Mouse (Mus musculus): ENCODE results near the gene Nfe2l1. TPM values are rescaled to one million over a fixed set of nuclear protein-coding genes. Genes with fewer than 3 reads are reported as not detected.
A peak's percentile ranks its signal among the peaks of the same experiment; 100 is the strongest.

The Nfe2l1 gene
- polyA plus RNA-seq, 1 experiment = 89.3 TPM

DNA sequence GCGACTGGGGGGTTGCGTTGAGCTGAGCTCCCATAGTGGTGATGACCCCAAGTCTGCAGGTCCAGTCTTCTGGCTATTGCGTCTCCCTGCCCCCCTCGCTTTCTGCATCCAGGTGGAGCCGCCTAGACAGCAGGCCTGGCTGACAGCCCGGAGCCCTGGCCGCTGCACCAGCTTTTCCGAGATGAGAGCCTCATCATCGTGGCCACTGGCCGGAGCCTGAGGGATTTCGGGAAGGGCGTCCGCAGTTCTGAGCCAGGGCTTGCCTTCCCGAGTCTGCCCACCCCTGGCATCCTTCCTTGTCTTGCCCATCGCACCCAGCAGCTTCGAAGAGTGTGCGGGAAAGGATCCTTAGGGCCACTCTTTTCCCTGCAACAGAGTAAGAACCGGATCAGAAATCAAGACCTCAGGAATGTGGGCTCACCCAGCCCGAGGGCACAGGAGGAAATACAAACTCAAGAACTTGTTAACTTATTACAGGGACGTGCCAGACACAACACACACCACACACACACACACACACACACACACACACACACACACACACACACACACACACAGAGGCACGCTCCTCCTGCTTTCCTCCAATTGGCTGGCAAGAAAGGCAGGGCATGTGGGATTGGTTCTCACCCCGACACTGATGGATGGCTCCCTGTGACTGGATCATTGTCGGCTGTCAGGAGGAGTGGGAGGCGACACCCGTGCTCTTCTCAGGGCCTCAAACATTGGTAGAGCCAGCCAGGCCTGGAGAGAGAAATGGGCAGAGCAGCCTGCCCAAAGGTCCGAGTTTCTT, 33.6 kb upstream of the Nfe2l1 start:
- H3K36me3 ChIP-seq (ENCODE audit: control insufficient read depth, insufficient read depth) = no peaks in the 10 kb centered on the region
- H3ac ChIP-seq (ENCODE audit: control insufficient read depth, insufficient read length, low read depth) = peak overlapping the region; percentile 31
- no peaks in the 10 kb centered on the region for H3K27me3 ChIP-seq (ENCODE audit: control insufficient read depth, insufficient read depth, insufficient read length)
- TF ChIP-seq MYOG (IDR thresholded peaks at IDR 0.05; ENCODE audit: control insufficient read depth, extremely low read depth, insufficient read length) (no peak), CEBPB (IDR thresholded peaks at IDR 0.05; ENCODE audit: low read depth) (no peak)
- no peak overlapping the region for H3K4me3 ChIP-seq (ENCODE audit: insufficient read depth, poor library complexity, severe bottlenecking)
- no peaks in the 10 kb centered on the region for H3K79me2 ChIP-seq (ENCODE audit: control insufficient read depth, insufficient read depth)
- no peaks in the 10 kb centered on the region for H3K79me3 ChIP-seq (ENCODE audit: low read depth)

DNA sequence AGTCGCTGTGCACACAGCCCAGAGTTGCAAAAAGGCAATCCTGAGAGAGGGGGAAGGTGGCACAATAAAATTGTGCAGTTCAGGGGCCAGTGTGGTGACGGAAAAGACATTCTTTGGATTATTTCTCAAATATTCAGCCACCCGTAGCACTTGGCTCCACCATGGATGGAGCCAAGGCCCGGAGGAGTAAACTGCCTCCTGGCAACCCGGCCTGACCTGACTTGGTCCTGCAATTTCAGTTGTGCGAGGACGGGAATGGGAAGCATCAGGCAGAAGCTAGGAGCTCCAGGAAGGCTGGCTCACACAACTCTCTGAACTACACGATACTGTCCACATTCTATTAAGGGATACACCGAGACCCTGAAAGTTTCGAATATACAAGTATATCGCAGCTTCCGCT, 32.8 kb upstream of the Nfe2l1 start:
- no peaks in the 10 kb centered on the region for H3K79me2 ChIP-seq (ENCODE audit: control insufficient read depth, insufficient read depth)
- no peak overlapping the region for H3K4me3 ChIP-seq (ENCODE audit: insufficient read depth, poor library complexity, severe bottlenecking)

GRCm38 (mm10) chr11:96861878-96862289, 32.1 kb upstream of the Nfe2l1 start:
- H3K4me3 ChIP-seq (ENCODE audit: insufficient read depth, poor library complexity, severe bottlenecking) = peak overlapping the region; percentile 38
- H3K79me3 ChIP-seq (ENCODE audit: low read depth) = no peaks in the 10 kb centered on the region
- no peaks in the 10 kb centered on the region for H3K36me3 ChIP-seq (ENCODE audit: control insufficient read depth, insufficient read depth)
- no peaks in the 10 kb centered on the region for H3K27me3 ChIP-seq (ENCODE audit: control insufficient read depth, insufficient read depth, insufficient read length)
- TF ChIP-seq MYOG (IDR thresholded peaks at IDR 0.05; ENCODE audit: control insufficient read depth, extremely low read depth, insufficient read length) (no peak), CTCF (IDR thresholded peaks at IDR 0.05; ENCODE audit: control insufficient read depth, insufficient read depth, insufficient read length) (peak; percentile 94), MAX (IDR thresholded peaks at IDR 0.05) (no peak), MYOD1 (IDR thresholded peaks at IDR 0.05; ENCODE audit: control insufficient read depth, insufficient read length, low read depth) (no peak), FOSL1 (IDR thresholded peaks at IDR 0.05; ENCODE audit: insufficient read depth, low read length, poor library complexity, severe bottlenecking) (no peak)
- no peaks in the 10 kb centered on the region for H3K79me2 ChIP-seq (ENCODE audit: control insufficient read depth, insufficient read depth)
- peak overlapping the region; percentile 46 for H3ac ChIP-seq (ENCODE audit: control insufficient read depth, insufficient read length, low read depth)

More for the DNA sequence above, 32.8 kb upstream of the Nfe2l1 start:
- Histone ChIP-seq H3K79me3 (ENCODE audit: low read depth) (no peaks in the 10 kb centered on the region), H3K27me3 (ENCODE audit: control insufficient read depth, insufficient read depth, insufficient read length) (no peaks in the 10 kb centered on the region), H3ac (ENCODE audit: control insufficient read depth, insufficient read length, low read depth) (no peak overlapping the region), H3K36me3 (ENCODE audit: control insufficient read depth, insufficient read depth) (no peaks in the 10 kb centered on the region)
- TF ChIP-seq FOSL1 (IDR thresholded peaks at IDR 0.05; ENCODE audit: insufficient read depth, low read length, poor library complexity, severe bottlenecking) = no peak
- TF ChIP-seq CEBPB (IDR thresholded peaks at IDR 0.05; ENCODE audit: low read depth) = no peak
- no peak for TF ChIP-seq MYOG (IDR thresholded peaks at IDR 0.05; ENCODE audit: control insufficient read depth, extremely low read depth, insufficient read length)
- TF ChIP-seq MAX (IDR thresholded peaks at IDR 0.05) = no peak
- no peak for TF ChIP-seq MYOD1 (IDR thresholded peaks at IDR 0.05; ENCODE audit: control insufficient read depth, insufficient read length, low read depth)
- no peak for TF ChIP-seq CTCF (IDR thresholded peaks at IDR 0.05; ENCODE audit: control insufficient read depth, insufficient read depth, insufficient read length)
- no peak for TF ChIP-seq USF1 (IDR thresholded peaks at IDR 0.05; ENCODE audit: low read depth)

DNA sequence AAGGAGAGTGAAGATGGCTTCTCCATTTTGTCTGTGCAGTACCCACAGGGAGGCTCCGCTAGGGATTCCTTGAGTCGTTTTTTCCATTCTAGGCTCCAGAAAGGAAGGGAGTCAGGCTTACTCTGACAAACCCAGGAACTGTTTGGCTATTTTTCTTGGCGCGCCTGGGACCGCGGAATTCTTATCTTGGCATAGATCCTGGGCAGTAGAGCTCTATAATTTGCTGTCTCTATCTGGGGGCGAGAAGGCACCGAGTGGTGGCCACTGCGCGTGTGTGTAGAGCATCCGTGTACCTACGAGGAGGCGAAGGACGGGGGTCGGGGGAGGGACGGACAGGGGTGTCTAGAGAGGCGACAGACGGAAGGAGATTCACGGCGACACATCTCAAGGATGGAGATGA, 31.7 kb upstream of the Nfe2l1 start:
- Histone ChIP-seq H3K4me3 (ENCODE audit: insufficient read depth, poor library complexity, severe bottlenecking) (peak overlapping the region; percentile 38), H3ac (ENCODE audit: control insufficient read depth, insufficient read length, low read depth) (peak overlapping the region; percentile 46), H3K79me3 (ENCODE audit: low read depth) (no peaks in the 10 kb centered on the region), H3K79me2 (ENCODE audit: control insufficient read depth, insufficient read depth) (no peaks in the 10 kb centered on the region), H3K36me3 (ENCODE audit: control insufficient read depth, insufficient read depth) (no peaks in the 10 kb centered on the region), H3K27me3 (ENCODE audit: control insufficient read depth, insufficient read depth, insufficient read length) (no peaks in the 10 kb centered on the region)
- TF ChIP-seq FOSL1 (IDR thresholded peaks at IDR 0.05; ENCODE audit: insufficient read depth, low read length, poor library complexity, severe bottlenecking) = no peak
- no peak for TF ChIP-seq MYOG (IDR thresholded peaks at IDR 0.05; ENCODE audit: control insufficient read depth, extremely low read depth, insufficient read length)
- no peak for TF ChIP-seq MYOD1 (IDR thresholded peaks at IDR 0.05; ENCODE audit: control insufficient read depth, insufficient read length, low read depth)

DNA sequence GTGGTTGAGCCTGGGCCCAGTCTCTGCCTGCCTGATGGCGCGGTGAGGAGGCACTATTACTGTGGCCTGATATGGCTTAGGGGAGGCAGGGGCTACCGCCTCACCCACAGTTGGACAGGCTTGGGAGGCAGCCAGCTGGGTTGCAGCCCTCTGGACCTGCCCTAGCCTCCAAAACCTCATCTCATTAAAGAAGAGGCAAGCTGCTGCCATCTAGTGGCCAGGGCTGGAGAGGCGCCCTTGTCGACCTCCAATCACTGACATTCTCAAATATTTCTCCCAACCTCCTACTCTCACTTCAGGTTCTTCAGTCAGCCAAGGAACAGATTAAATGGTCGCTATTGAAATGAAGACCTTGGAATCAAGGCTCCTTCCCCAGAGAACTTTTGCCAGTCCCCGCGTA, 30.8 kb upstream of the Nfe2l1 start:
- Histone ChIP-seq H3K79me2 (ENCODE audit: control insufficient read depth, insufficient read depth) (no peaks in the 10 kb centered on the region), H3K4me3 (ENCODE audit: insufficient read depth, poor library complexity, severe bottlenecking) (no peak overlapping the region), H3ac (ENCODE audit: control insufficient read depth, insufficient read length, low read depth) (no peak overlapping the region), H3K27me3 (ENCODE audit: control insufficient read depth, insufficient read depth, insufficient read length) (no peaks in the 10 kb centered on the region), H3K36me3 (ENCODE audit: control insufficient read depth, insufficient read depth) (no peaks in the 10 kb centered on the region), H3K79me3 (ENCODE audit: low read depth) (no peaks in the 10 kb centered on the region)
- TF ChIP-seq CTCF (IDR thresholded peaks at IDR 0.05; ENCODE audit: control insufficient read depth, insufficient read depth, insufficient read length) = peak; percentile 80
- no peak for TF ChIP-seq MYOD1 (IDR thresholded peaks at IDR 0.05; ENCODE audit: control insufficient read depth, insufficient read length, low read depth)
- no peak for TF ChIP-seq MAX (IDR thresholded peaks at IDR 0.05)
- TF ChIP-seq USF1 (IDR thresholded peaks at IDR 0.05; ENCODE audit: low read depth) = no peak
- no peak for TF ChIP-seq CEBPB (IDR thresholded peaks at IDR 0.05; ENCODE audit: low read depth)
- TF ChIP-seq MYOG (IDR thresholded peaks at IDR 0.05; ENCODE audit: control insufficient read depth, extremely low read depth, insufficient read length) = no peak

DNA sequence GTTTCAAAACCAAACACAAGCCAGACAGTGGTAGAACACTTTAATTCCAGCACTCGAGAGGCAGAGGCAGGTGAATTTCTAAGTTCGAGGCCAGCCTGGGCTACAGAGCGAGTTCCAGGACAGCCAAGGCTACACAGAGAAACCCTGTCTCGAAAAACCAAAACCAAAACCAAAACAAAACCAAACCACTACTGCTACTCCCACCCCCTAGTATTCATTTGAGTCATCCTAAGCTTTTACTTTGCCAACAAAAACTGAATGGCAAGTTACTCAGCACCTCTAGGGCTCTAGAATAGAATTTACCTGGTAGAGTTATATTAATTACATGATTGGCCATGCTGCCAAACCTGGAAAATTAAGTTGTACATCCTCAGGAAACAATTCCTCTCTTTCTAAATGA, 29.9 kb upstream of the Nfe2l1 start:
- Histone ChIP-seq H3K79me2 (ENCODE audit: control insufficient read depth, insufficient read depth) (no peaks in the 10 kb centered on the region), H3ac (ENCODE audit: control insufficient read depth, insufficient read length, low read depth) (no peak overlapping the region), H3K36me3 (ENCODE audit: control insufficient read depth, insufficient read depth) (no peaks in the 10 kb centered on the region), H3K27me3 (ENCODE audit: control insufficient read depth, insufficient read depth, insufficient read length) (no peaks in the 10 kb centered on the region), H3K79me3 (ENCODE audit: low read depth) (no peaks in the 10 kb centered on the region), H3K4me3 (ENCODE audit: insufficient read depth, poor library complexity, severe bottlenecking) (no peak overlapping the region)
- no peak for TF ChIP-seq FOSL1 (IDR thresholded peaks at IDR 0.05; ENCODE audit: insufficient read depth, low read length, poor library complexity, severe bottlenecking)
- no peak for TF ChIP-seq MAX (IDR thresholded peaks at IDR 0.05)
- no peak for TF ChIP-seq CTCF (IDR thresholded peaks at IDR 0.05; ENCODE audit: control insufficient read depth, insufficient read depth, insufficient read length)
- TF ChIP-seq CEBPB (IDR thresholded peaks at IDR 0.05; ENCODE audit: low read depth) = no peak
- TF ChIP-seq MYOG (IDR thresholded peaks at IDR 0.05; ENCODE audit: control insufficient read depth, extremely low read depth, insufficient read length) = no peak
- no peak for TF ChIP-seq USF1 (IDR thresholded peaks at IDR 0.05; ENCODE audit: low read depth)
- no peak for TF ChIP-seq MYOD1 (IDR thresholded peaks at IDR 0.05; ENCODE audit: control insufficient read depth, insufficient read length, low read depth)
